Mouse (Mus musculus) heart, adult 2 months (tissue): ENCODE data around the gene Gpr155.

Experiments used
- CTCF ChIP-seq: fragments of 200-600 bp; IDR thresholded peaks from 2 replicates; pipeline ENCODE4 v1.8.1; 2022; ENCODE audit warnings: antibody characterized with exemption, mild to moderate bottlenecking, moderate library complexity
- EP300 ChIP-seq: fragments of 200-500 bp; IDR thresholded peaks from 2 replicates; pipeline ENCODE4 v1.6.1; 2011; ENCODE audit warnings: low read depth, low read length, control low read depth; ENCODE audit not compliant: insufficient read depth
- POLR2A ChIP-seq: fragments of 200-500 bp; IDR thresholded peaks from 2 replicates; pipeline ENCODE4 v1.6.1; 2011; ENCODE audit warnings: mild to moderate bottlenecking, low read depth, low read length, control low read depth; ENCODE audit not compliant: insufficient read depth

GRCm38 (mm10) chr2:73306006-73306405 is 80.4 kb downstream of the Gpr155 start:
- TF ChIP-seq CTCF (no peak), POLR2A (no peak), EP300 (no peak)
